Mouse (Mus musculus) neural tube, embryonic 10.5 days (tissue): ENCODE results near the gene Cldnd1.

Source experiments
- DNase-seq: peaks from one replicate; pipeline ENCODE4 v3.0.0-alpha.2; 2017; ENCODE audit warnings: low spot score; ENCODE audit errors: extremely low spot score

Gene Cldnd1

GRCm38 (mm10) chr16:58727477-58728131 lies at the start of gene Cldnd1:
Gene Cldnd1 (plus strand): TSS chr16:58727910.
- DNase-seq, result peak; percentile 94

GRCm38 (mm10) chr16:58678660-58679059 lies 49.0 kb upstream of the Cldnd1 start:
- DNase-seq, result no peak

- DNase-seq, result no peak
Measured at GRCm38 (mm10) chr16:58682046-58682445, 45.7 kb upstream of the Cldnd1 start.

- no peak for DNase-seq
Measured at GRCm38 (mm10) chr16:58682870-58683269, 44.8 kb upstream of the Cldnd1 start.

- no peak for DNase-seq
Measured at GRCm38 (mm10) chr16:58683911-58684310, 43.8 kb upstream of the Cldnd1 start.

- no peak for DNase-seq
Measured at GRCm38 (mm10) chr16:58684537-58684936, 43.2 kb upstream of the Cldnd1 start.

- DNase-seq, result no peak
Measured at GRCm38 (mm10) chr16:58685548-58686537, 41.9 kb upstream of the Cldnd1 start.

GRCm38 (mm10) chr16:58688534-58688933 lies 39.2 kb upstream of the Cldnd1 start:
- DNase-seq, result no peak

GRCm38 (mm10) chr16:58689555-58690169 lies 38.0 kb upstream of the Cldnd1 start:
- no peak for DNase-seq

- DNase-seq, result no peak
Measured at GRCm38 (mm10) chr16:58690322-58690732, 37.4 kb upstream of the Cldnd1 start.

- DNase-seq, result no peak
Measured at GRCm38 (mm10) chr16:58694091-58694490, 33.6 kb upstream of the Cldnd1 start.

- no peak for DNase-seq
Measured at GRCm38 (mm10) chr16:58696796-58697195, 30.9 kb upstream of the Cldnd1 start.

GRCm38 (mm10) chr16:58697261-58697660 lies 30.4 kb upstream of the Cldnd1 start:
- no peak for DNase-seq

GRCm38 (mm10) chr16:58700174-58700573 lies 27.5 kb upstream of the Cldnd1 start:
- no peak for DNase-seq

- no peak for DNase-seq
Measured at GRCm38 (mm10) chr16:58700816-58701424, 26.8 kb upstream of the Cldnd1 start.

GRCm38 (mm10) chr16:58701779-58702178 lies 25.9 kb upstream of the Cldnd1 start:
- no peak for DNase-seq

GRCm38 (mm10) chr16:58702329-58702932 lies 25.3 kb upstream of the Cldnd1 start:
- DNase-seq, result no peak

GRCm38 (mm10) chr16:58703382-58704124 lies 24.2 kb upstream of the Cldnd1 start:
- no peak for DNase-seq

- no peak for DNase-seq
Measured at GRCm38 (mm10) chr16:58704999-58705398, 22.7 kb upstream of the Cldnd1 start.

- no peak for DNase-seq
Measured at GRCm38 (mm10) chr16:58707276-58707905, 20.3 kb upstream of the Cldnd1 start.
